Mouse (Mus musculus): ENCODE measurements around the gene Tspan11. TPM values are rescaled to one million over a fixed set of nuclear protein-coding genes. Genes with fewer than 3 reads are reported as not detected.

Gene Tspan11
- polyA plus RNA-seq (2015; fragmentation: Nextera tagmentation; extraction: Ambion mirVana), result 7.8 and 7.9 TPM in 2 replicates

DNA sequence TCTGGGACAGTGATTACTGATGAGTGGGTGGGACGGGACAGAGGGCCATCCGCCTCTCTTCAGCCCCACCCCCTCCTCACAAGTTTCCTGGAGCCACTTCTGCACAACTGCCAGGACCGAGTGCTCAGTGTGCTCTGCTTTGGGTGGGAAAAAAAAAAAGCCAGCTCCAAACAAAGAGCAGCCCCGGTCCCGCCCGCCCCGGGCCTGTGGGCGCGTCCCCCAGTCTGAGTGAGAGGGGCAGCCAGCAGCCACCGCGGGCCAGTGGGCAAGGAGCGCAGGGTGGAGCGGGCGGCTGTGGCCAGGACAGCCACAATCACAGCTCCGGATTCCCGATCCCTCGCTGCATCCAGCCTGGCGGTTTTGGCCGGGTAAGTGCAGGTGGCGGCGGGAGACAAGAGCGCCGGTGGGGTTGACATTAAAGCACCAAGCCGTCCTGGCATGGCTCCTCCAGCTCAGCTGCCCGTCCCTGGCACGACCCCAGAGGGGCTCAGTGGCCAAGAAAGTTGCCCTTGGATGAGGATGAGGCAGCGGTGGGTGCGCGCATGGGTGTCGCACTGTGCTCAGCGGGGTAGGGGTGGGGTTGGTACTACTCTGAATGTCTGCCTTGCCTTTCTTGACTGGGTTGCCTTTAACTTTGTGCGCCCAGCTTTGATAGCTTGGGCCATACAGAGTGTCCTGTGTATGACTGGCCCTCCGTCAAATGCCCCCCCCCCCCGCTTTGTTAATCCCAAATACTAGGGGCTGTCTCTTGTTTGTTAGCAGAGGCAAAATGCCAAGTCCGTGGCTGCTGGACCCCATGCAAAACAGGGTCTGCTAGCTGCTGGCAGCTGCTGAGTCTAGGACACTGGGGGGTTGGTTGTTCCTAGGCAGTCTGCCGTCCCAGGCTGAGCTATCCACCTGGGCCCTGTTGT is at the start of gene Tspan11:
Gene Tspan11, plus strand, starts transcription at position 79 of the 911 bp plus-strand sequence.
- ATAC-seq (ENCODE audit: low FRiP score, low TSS enrichment), result peak; percentile 62
- Histone ChIP-seq H3K9ac (replicated peaks; ENCODE audit: low read length) (peak within 1 kb of the TSS; percentile 71), H3K9me3 (ENCODE audit: low read length) (peaks cover 4% of the 10 kb centered on the region; the same call in 1 of the 2 replicates), H3K4me1 (ENCODE audit: insufficient read depth, low read length) (peaks cover 30% of the 10 kb centered on the region), H3K4me2 (replicated peaks; ENCODE audit: low read depth, low read length) (peak within 1 kb of the TSS; percentile 94), H3K27ac (ENCODE audit: low read length) (0 out of 2 replicates have a peak within 1 kb of the TSS, but pooled peaks have one; percentile 20), H3K36me3 (ENCODE audit: insufficient read depth, low read length) (no peaks in the 10 kb centered on the region), H3K27me3 (ENCODE audit: insufficient read depth, low read length) (no peaks in the 10 kb centered on the region), H3K4me3 (ENCODE audit: low read length) (peak within 1 kb of the TSS; percentile 59)
- 2% methylated on average over 36 of the region's 36 CpGs for WGBS

- Histone ChIP-seq H3K27ac (ENCODE audit: low read length) (no peak overlapping the region), H3K9ac (replicated peaks; ENCODE audit: low read length) (no peak overlapping the region), H3K4me3 (ENCODE audit: low read length) (no peak overlapping the region), H3K27me3 (ENCODE audit: insufficient read depth, low read length) (no peaks in the 10 kb centered on the region), H3K4me1 (ENCODE audit: insufficient read depth, low read length) (no peaks in the 10 kb centered on the region; the same call in 1 of the 2 replicates), H3K9me3 (ENCODE audit: low read length) (no peaks in the 10 kb centered on the region), H3K36me3 (ENCODE audit: insufficient read depth, low read length) (no peaks in the 10 kb centered on the region), H3K4me2 (replicated peaks; ENCODE audit: low read depth, low read length) (no peak overlapping the region)
- WGBS, result 87% methylated on average over 4 of the region's 4 CpGs
- no peak for ATAC-seq (ENCODE audit: low FRiP score, low TSS enrichment)
Measured at GRCm38 (mm10) chr6:127837910-127838309, 49.5 kb upstream of the Tspan11 start.

DNA sequence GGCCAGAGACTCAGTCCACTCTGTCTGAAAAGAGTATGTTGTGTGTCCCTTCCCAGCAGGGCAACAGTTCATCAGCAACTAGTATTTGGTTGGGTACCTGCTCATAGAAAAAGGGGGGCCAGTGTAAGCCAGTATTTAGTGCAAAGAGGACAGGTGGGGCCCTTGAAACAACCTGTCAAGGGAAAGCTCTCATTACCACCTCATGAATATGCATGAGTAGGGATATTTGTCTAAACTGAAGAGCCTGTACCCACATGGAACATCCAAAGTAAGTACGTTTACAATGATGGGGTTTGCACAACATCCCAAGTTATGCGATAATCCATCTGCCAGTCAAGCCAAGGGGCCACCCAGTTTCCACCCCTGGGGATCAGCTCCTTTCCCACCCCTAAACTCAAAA is 47.9 kb upstream of the Tspan11 start:
- no peak overlapping the region for H3K27ac ChIP-seq (ENCODE audit: low read length)
- WGBS, result 92% methylated on average over 2 of the region's 2 CpGs
- no peak overlapping the region for H3K4me3 ChIP-seq (ENCODE audit: low read length)
- H3K36me3 ChIP-seq (ENCODE audit: insufficient read depth, low read length), result no peaks in the 10 kb centered on the region
- H3K4me2 ChIP-seq (replicated peaks; ENCODE audit: low read depth, low read length), result no peak overlapping the region
- no peaks in the 10 kb centered on the region for H3K9me3 ChIP-seq (ENCODE audit: low read length)
- H3K9ac ChIP-seq (replicated peaks; ENCODE audit: low read length), result no peak overlapping the region
- H3K27me3 ChIP-seq (ENCODE audit: insufficient read depth, low read length), result no peaks in the 10 kb centered on the region
- no peaks in the 10 kb centered on the region for H3K4me1 ChIP-seq (ENCODE audit: insufficient read depth, low read length)
- no peak for ATAC-seq (ENCODE audit: low FRiP score, low TSS enrichment)

DNA sequence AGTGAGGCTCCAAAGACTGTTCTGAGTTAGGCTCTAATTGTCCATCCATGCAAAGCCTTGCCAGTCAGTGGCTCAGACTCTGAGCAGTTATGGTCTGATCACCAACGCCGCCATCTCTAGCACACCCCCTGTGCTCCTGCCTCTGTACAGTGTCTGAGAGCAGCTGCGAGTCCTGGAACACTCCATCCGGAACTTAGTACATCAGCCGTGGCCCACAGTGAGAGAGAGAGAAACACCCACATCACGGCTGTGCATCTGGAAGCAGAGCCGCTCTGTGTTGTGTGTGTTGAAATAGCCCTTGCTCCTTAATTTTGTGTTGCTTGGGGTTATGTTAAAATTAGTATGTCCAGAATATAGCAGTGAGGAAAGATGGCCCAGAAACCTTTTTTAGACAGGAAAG is 47.2 kb upstream of the Tspan11 start:
- ATAC-seq (ENCODE audit: low FRiP score, low TSS enrichment), result no peak
- no peak overlapping the region for H3K27ac ChIP-seq (ENCODE audit: low read length)
- H3K9ac ChIP-seq (replicated peaks; ENCODE audit: low read length), result no peak overlapping the region
- no peaks in the 10 kb centered on the region for H3K4me1 ChIP-seq (ENCODE audit: insufficient read depth, low read length)
- no peaks in the 10 kb centered on the region for H3K9me3 ChIP-seq (ENCODE audit: low read length)
- WGBS, result 61% methylated on average over 7 of the region's 7 CpGs
- no peaks in the 10 kb centered on the region for H3K27me3 ChIP-seq (ENCODE audit: insufficient read depth, low read length)
- no peaks in the 10 kb centered on the region for H3K36me3 ChIP-seq (ENCODE audit: insufficient read depth, low read length)
- no peak overlapping the region for H3K4me3 ChIP-seq (ENCODE audit: low read length)
- H3K4me2 ChIP-seq (replicated peaks; ENCODE audit: low read depth, low read length), result no peak overlapping the region

GRCm38 (mm10) chr6:127841326-127841725 is 46.1 kb upstream of the Tspan11 start:
- Histone ChIP-seq H3K27ac (ENCODE audit: low read length) (no peak overlapping the region), H3K4me3 (ENCODE audit: low read length) (no peak overlapping the region), H3K4me1 (ENCODE audit: insufficient read depth, low read length) (no peaks in the 10 kb centered on the region), H3K9ac (replicated peaks; ENCODE audit: low read length) (no peak overlapping the region), H3K36me3 (ENCODE audit: insufficient read depth, low read length) (no peaks in the 10 kb centered on the region), H3K4me2 (replicated peaks; ENCODE audit: low read depth, low read length) (no peak overlapping the region), H3K27me3 (ENCODE audit: insufficient read depth, low read length) (no peaks in the 10 kb centered on the region), H3K9me3 (ENCODE audit: low read length) (no peaks in the 10 kb centered on the region)
- WGBS, result 76% methylated on average over 7 of the region's 7 CpGs
- ATAC-seq (ENCODE audit: low FRiP score, low TSS enrichment), result no peak

- WGBS, result 58% methylated on average over 6 of the region's 6 CpGs
- no peak for ATAC-seq (ENCODE audit: low FRiP score, low TSS enrichment)
- Histone ChIP-seq H3K4me2 (replicated peaks; ENCODE audit: low read depth, low read length) (no peak overlapping the region), H3K9me3 (ENCODE audit: low read length) (no peaks in the 10 kb centered on the region), H3K27me3 (ENCODE audit: insufficient read depth, low read length) (no peaks in the 10 kb centered on the region), H3K4me1 (ENCODE audit: insufficient read depth, low read length) (no peaks in the 10 kb centered on the region), H3K27ac (ENCODE audit: low read length) (no peak overlapping the region), H3K36me3 (ENCODE audit: insufficient read depth, low read length) (no peaks in the 10 kb centered on the region), H3K4me3 (ENCODE audit: low read length) (no peak overlapping the region), H3K9ac (replicated peaks; ENCODE audit: low read length) (no peak overlapping the region)
Measured at GRCm38 (mm10) chr6:127846521-127846920, 40.9 kb upstream of the Tspan11 start.

DNA sequence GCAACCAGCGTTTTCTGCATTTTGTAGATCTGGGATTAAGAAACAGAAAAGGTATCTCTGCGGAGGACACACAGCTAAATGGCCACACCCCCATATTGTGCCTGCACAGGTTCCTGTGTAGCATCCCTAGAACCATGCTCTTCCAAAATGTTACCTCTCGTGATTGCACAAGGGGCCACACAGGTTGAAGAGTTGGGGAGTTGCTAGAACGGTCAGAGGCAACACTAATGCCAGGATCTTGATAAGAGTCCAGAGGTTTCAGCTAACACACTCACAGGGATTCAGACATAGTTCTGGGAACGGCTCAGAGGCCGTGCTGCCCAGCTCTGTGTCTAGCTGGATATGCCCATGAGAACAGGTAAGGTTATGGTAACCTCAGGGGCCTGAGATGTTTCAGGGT is 37.9 kb upstream of the Tspan11 start:
- no peaks in the 10 kb centered on the region for H3K36me3 ChIP-seq (ENCODE audit: insufficient read depth, low read length)
- peaks cover 5% of the 10 kb centered on the region; the same call in 1 of the 2 replicates for H3K4me1 ChIP-seq (ENCODE audit: insufficient read depth, low read length)
- WGBS, result 73% methylated on average over 6 of the region's 6 CpGs
- no peaks in the 10 kb centered on the region for H3K9me3 ChIP-seq (ENCODE audit: low read length)
- no peak for ATAC-seq (ENCODE audit: low FRiP score, low TSS enrichment)
- no peak overlapping the region for H3K9ac ChIP-seq (replicated peaks; ENCODE audit: low read length)
- H3K27ac ChIP-seq (ENCODE audit: low read length), result no peak overlapping the region
- H3K27me3 ChIP-seq (ENCODE audit: insufficient read depth, low read length), result no peaks in the 10 kb centered on the region
- H3K4me3 ChIP-seq (ENCODE audit: low read length), result no peak overlapping the region
- H3K4me2 ChIP-seq (replicated peaks; ENCODE audit: low read depth, low read length), result no peak overlapping the region

GRCm38 (mm10) chr6:127851611-127852010 is 35.8 kb upstream of the Tspan11 start:
- Histone ChIP-seq H3K9me3 (ENCODE audit: low read length) (no peaks in the 10 kb centered on the region), H3K4me1 (ENCODE audit: insufficient read depth, low read length) (peaks cover 5% of the 10 kb centered on the region; the same call in 1 of the 2 replicates), H3K36me3 (ENCODE audit: insufficient read depth, low read length) (no peaks in the 10 kb centered on the region), H3K4me3 (ENCODE audit: low read length) (no peak overlapping the region), H3K27me3 (ENCODE audit: insufficient read depth, low read length) (no peaks in the 10 kb centered on the region), H3K9ac (replicated peaks; ENCODE audit: low read length) (no peak overlapping the region), H3K4me2 (replicated peaks; ENCODE audit: low read depth, low read length) (no peak overlapping the region), H3K27ac (ENCODE audit: low read length) (no peak overlapping the region)
- no peak for ATAC-seq (ENCODE audit: low FRiP score, low TSS enrichment)
- 88% methylated on average over 4 of the region's 4 CpGs for WGBS

- H3K27me3 ChIP-seq (ENCODE audit: insufficient read depth, low read length), result no peaks in the 10 kb centered on the region
- WGBS, result 95% methylated on average over 7 of the region's 7 CpGs
- no peak overlapping the region for H3K9ac ChIP-seq (replicated peaks; ENCODE audit: low read length)
- no peaks in the 10 kb centered on the region for H3K9me3 ChIP-seq (ENCODE audit: low read length)
- ATAC-seq (ENCODE audit: low FRiP score, low TSS enrichment), result no peak
- H3K4me1 ChIP-seq (ENCODE audit: insufficient read depth, low read length), result peaks cover 5% of the 10 kb centered on the region; the same call in 1 of the 2 replicates
- no peak overlapping the region for H3K4me3 ChIP-seq (ENCODE audit: low read length)
- H3K27ac ChIP-seq (ENCODE audit: low read length), result no peak overlapping the region
- H3K4me2 ChIP-seq (replicated peaks; ENCODE audit: low read depth, low read length), result no peak overlapping the region
- no peaks in the 10 kb centered on the region for H3K36me3 ChIP-seq (ENCODE audit: insufficient read depth, low read length)
Measured at GRCm38 (mm10) chr6:127853241-127853640, 34.1 kb upstream of the Tspan11 start.
